Mouse (Mus musculus): Measurements from ENCODE around the gene Idh3g.

DNA sequence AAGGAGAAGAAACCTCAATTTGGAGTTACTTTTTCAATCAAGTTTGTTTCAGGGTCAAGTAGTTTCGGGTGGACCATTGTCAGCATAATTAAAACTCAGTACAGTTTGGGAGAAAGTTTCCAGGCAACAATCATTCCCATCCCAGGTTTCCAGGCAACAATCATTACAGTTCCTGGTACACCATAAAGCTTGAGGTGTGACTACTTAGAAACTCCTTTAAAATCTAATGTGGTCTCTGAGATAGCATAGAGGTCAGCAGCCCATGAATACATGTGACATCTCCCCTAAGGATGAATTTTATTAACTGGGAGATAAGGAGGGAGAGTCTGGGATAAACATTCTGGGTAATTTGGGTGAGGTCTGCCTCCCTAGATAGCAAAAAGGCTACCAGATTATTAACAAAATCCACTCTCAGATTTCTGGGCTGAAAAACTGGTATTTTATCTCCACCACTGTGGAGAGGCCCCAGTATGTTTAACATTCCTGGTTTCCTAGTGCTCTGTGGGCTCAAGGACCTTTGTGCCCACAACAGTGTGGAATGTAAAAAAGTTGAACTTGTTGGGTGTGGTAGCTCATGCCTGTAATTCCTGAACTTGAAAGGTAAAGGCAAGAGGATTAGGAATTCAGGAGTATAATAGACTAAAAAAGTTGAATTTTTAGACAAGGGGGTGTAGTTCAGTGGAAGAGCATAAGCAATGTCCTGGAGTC lies 41.8 kb downstream of the Idh3g start:
- TF ChIP-seq POLR2A (IDR thresholded peaks at IDR 0.05; ENCODE audit: control insufficient read depth, extremely low read depth, insufficient read depth, low read length, poor library complexity), result no peak
- no peak for TF ChIP-seq CTCF (IDR thresholded peaks at IDR 0.05; ENCODE audit: borderline replicate concordance, control insufficient read depth, extremely low read depth, insufficient read depth, low read length, poor library complexity)
